Mouse (Mus musculus): ENCODE results near the gene Iqschfp.

DNA sequence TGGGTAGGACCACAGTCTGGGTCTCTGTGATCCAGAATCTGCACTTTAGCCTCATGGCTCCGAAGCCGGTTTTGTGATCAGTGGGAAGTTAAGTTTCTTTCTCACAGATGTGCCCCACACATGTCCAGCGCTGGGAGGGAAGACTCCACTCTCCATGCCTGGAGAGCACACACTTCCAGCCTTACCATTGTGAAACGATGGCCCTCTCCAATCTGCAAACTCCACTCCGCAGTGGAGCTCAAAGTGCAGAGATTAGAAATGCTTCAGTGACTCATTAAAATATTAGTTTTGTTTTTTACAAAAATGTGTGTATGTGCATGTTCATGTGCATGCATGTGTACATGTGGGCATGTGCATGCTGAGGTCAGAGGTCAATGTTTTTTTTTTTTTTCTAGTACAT, 626.6 kb downstream of the Iqschfp start:
- TF ChIP-seq CTCF (IDR thresholded peaks at IDR 0.05; ENCODE audit: control insufficient read depth, insufficient read depth, insufficient replicate concordance, low read depth, low read length) (no peak), POLR2A (IDR thresholded peaks at IDR 0.05; ENCODE audit: control insufficient read depth, low read depth, low read length) (no peak)
